Mouse (Mus musculus) heart, embryonic 15.5 days (tissue): ENCODE results near the gene Speer4c. TPM values are rescaled to one million over a fixed set of nuclear protein-coding genes. Genes with fewer than 3 reads are reported as not detected.
A peak's percentile ranks its signal among the peaks of the same experiment; 100 is the strongest.
"Not testable (repeated sequence)": the region's sequence is repeated elsewhere in the genome, so short reads cannot be mapped to it uniquely, and the experiment has no call there.

Experiments
- ATAC-seq: fragments of 200-750 bp; cut with Nextera tagmentation; replicated peaks from 2 replicates; pipeline ENCODE4 v1.8.0; 2017; ENCODE audit warnings: low read depth, moderate TSS enrichment; ENCODE audit not compliant: insufficient number of reproducible peaks, insufficient read depth, low FRiP score
- H3K27ac ChIP-seq: fragments of 300-500 bp; sonication (generic); 2 replicates; pipeline ENCODE4 v1.5.1; 2015; ENCODE audit warnings: mild to moderate bottlenecking, inconsistent platforms
- H3K27me3 ChIP-seq: fragments of 300-500 bp; sonication (generic); 2 replicates; pipeline ENCODE4 v1.6.1; 2015; ENCODE audit warnings: inconsistent platforms
- H3K36me3 ChIP-seq: fragments of 300-500 bp; sonication (generic); 2 replicates; pipeline ENCODE4 v1.6.1; 2015; ENCODE audit warnings: mild to moderate bottlenecking, inconsistent platforms
- H3K4me1 ChIP-seq: fragments of 300-500 bp; sonication (generic); replicated peaks from 2 replicates; pipeline ENCODE4 v1.6.1; 2015; ENCODE audit warnings: inconsistent platforms
- H3K4me2 ChIP-seq: fragments of 300-500 bp; sonication (generic); 2 replicates; pipeline ENCODE4 v1.6.1; 2015; ENCODE audit warnings: inconsistent platforms, mild to moderate bottlenecking, moderate library complexity
- H3K4me3 ChIP-seq: fragments of 300-500 bp; sonication (generic); 2 replicates; pipeline ENCODE4 v1.5.1; 2015; ENCODE audit warnings: mild to moderate bottlenecking, inconsistent platforms
- H3K9ac ChIP-seq: fragments of 300-500 bp; sonication (generic); 2 replicates; pipeline ENCODE4 v1.6.1; 2015; ENCODE audit warnings: mild to moderate bottlenecking, inconsistent platforms
- H3K9me3 ChIP-seq: fragments of 300-500 bp; sonication (generic); replicated peaks from 2 replicates; pipeline ENCODE4 v1.6.1; 2016; ENCODE audit warnings: inconsistent platforms
- WGBS: fragments of 180-500 bp; shearing (Covaris S2); methylation state at CpG from one replicate; pipeline ENCODE4 v1.1.7; 2015; ENCODE audit warnings: mixed read lengths; 5-methylcytosine and 5-hydroxymethylcytosine counted together
- polyA plus RNA-seq: library from polyadenylated mRNA; unstranded; fragments of >200 nt; fragmentation: Nextera tagmentation; extraction: Ambion mirVana; gene quantifications from 2 replicates; pipeline ENCODE4 v1.2.1, GENCODE M21; 2015

Gene Speer4c
- polyA plus RNA-seq: not detected in 2 replicates

DNA sequence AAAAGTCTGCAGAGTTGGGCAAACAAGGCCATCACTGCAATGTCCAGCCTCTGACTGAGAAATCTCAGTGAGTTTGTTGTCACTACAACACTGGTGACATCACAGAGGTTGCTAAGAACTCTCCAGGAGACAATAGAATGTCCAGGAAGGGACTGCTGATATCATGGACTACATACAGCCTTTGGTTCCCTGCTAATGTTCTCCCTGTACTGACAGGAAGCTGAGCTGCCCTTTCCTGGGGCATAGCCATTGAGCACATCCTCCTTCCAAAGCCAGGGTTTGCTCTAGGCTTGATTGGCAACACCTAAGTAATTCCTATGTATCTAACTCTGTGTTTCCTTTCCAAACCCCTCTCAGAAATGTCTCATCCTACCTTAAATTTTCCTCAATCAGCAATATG is at the start of gene Speer4c:
TSS of gene Speer4c (minus strand) at position 101 of the 400 bp plus-strand sequence.
- not testable (repeated sequence) for H3K9me3 ChIP-seq, H3K4me3 ChIP-seq, ATAC-seq, H3K4me1 ChIP-seq, H3K4me2 ChIP-seq, H3K36me3 ChIP-seq, H3K27me3 ChIP-seq, H3K27ac ChIP-seq, H3K9ac ChIP-seq

DNA sequence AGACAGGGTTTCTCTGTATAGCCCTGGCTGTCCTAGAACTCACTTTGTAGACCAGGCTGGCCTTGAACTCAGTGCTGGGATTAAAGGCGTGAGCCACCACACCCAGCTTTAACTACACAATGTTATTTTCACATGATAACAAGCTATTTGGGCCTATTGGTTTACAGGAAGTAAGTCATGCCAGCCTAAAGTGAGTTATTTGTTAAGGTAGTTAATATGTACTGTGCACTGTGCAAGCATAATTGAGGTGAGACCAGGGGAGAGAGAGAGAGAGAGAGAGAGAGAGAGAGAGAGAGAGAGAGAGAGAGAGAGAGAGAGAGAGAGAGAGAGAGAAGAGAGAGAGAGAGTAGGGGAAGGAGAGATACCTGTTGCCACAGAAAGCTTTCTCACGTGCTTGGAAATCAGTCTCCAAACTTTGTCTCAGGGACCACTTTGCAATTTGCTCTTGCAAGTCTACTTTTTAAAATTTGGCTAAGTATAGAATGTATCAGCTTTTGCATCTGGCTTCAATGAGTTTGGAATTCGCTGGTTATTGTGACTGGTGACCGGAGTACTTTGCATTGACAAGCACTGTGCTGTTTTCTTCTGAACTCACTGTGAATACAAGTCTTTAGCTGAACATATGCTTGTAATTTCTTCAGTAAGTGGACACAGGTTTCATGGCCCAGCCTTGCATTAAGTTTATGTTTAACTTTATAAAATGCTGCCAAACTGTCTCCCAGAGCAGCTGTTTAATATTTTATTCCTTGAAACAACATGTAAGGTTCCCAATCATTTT is 33.6 kb upstream of the Speer4c start:
- no peak overlapping the region for H3K9ac ChIP-seq

DNA sequence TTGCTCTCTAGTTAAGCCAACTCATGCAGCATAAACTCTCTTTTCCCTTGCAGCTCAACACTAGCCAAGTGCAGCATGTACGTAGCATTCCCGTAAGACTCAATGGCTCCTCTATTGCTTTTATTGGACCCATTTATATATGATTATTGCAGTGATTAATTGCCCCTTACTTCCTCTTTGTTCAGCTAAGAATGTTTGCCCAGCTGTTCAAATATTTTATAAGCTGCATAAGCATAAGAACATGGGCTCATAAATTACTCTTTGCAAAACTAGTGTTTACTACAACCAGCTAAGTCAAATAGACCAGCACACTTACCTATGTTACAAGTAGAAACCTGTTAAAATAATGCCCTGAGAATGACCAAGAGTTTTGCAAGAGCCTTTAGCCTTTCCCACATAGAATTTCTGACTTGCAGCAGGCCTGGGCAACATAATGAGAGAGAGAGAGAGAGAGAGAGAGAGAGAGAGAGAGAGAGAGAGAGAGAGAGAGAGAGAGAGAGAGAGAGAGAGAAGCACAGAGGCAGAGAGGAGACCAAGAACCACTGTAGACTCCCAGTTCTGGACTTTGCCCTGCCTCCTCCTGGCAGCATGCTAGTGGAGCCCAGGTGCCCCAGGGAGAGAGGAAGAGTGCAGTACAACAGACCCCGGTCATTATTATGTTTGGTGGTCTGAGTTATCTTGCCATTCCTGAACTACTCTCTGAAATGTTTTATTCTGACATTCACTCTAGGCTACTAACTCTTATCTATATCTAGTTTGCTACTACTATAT is 20.2 kb upstream of the Speer4c start:
- Histone ChIP-seq H3K4me2 (no peak overlapping the region), H3K9ac (no peak overlapping the region), H3K27me3 (no peaks in the 10 kb centered on the region), H3K4me3 (no peak overlapping the region), H3K4me1 (no peaks in the 10 kb centered on the region), H3K36me3 (no peaks in the 10 kb centered on the region), H3K27ac (no peak overlapping the region), H3K9me3 (no peaks in the 10 kb centered on the region)
- WGBS: 75% methylated on average over 3 of the region's 3 CpGs
- no peak for ATAC-seq

More for the DNA sequence above, 33.6 kb upstream of the Speer4c start:
- Histone ChIP-seq H3K9me3 (no peaks in the 10 kb centered on the region), H3K27me3 (no peaks in the 10 kb centered on the region), H3K36me3 (no peaks in the 10 kb centered on the region), H3K4me2 (no peak overlapping the region), H3K4me3 (no peak overlapping the region), H3K4me1 (no peaks in the 10 kb centered on the region), H3K27ac (no peak overlapping the region)
- 76% methylated on average over 4 of the region's 4 CpGs for WGBS
- ATAC-seq: no peak

DNA sequence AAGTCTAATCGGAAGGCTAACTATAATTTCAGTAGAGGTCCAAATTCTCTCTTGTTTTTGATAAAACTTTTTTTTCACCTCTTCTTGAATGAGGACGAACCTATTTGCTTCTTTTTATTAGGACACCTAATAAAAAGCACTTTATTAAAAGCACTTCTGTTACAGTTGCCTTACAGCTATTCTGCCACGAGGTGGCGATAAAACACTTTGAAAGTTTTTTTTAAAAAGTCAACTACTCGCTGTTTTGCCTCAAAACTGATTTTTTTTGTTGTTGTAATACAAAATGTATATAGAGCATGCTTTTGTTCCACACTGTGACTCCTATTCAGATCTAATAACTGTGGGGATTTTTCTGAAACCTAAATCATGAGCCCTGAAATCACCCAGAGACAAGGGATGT is 11.2 kb downstream of the Speer4c start:
- H3K4me2 ChIP-seq, H3K27me3 ChIP-seq, H3K36me3 ChIP-seq, ATAC-seq, H3K9ac ChIP-seq, H3K4me3 ChIP-seq, H3K27ac ChIP-seq, H3K9me3 ChIP-seq, H3K4me1 ChIP-seq: not testable (repeated sequence)
- 21% methylated on average over 5 of the region's 5 CpGs for WGBS

DNA sequence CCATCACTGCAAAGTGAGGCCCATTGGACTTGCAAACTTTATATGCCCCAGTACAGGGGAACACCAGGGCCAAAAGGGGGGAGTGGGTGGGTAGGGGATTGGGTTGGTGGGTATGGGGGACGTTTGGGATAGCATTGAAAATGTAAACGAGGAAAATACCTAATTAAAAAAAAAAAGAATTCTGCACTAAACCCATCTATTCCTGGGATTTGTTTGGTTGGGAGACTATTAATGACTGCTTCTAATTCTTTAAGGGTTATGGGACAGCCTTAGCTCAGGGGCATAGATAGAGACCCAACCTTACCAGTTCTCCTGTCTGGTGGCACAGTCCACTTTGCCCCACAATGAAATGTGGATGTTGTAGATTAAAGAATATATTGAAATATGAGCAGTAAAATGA is 16.4 kb downstream of the Speer4c start:
- H3K4me2 ChIP-seq, H3K4me3 ChIP-seq, H3K9ac ChIP-seq, H3K4me1 ChIP-seq, H3K27me3 ChIP-seq, H3K9me3 ChIP-seq, H3K27ac ChIP-seq, H3K36me3 ChIP-seq: not testable (repeated sequence)
- ATAC-seq: peak; percentile 66
- 23% methylated on average over 2 of the region's 2 CpGs for WGBS

DNA sequence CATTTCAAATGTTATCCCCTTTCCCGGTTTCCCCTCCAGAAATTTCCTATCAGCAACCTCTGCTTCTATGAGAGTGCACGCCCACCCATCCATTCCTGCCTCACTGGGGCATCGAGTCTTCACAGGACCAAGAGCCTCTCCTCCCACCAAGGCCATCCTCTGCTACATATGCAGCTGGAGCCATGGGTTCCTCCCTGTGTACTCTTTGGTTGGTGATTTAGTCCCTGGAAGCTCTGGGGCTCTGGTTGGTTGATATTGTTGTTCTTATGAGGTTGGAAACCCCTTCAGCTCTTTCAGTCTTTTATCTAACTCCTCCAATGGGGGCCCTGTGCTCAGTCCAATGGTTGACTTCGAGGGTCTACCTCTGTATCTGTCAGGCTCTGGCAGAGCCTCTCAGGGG is 22.2 kb downstream of the Speer4c start:
- H3K27ac ChIP-seq, H3K9me3 ChIP-seq, H3K9ac ChIP-seq, H3K4me1 ChIP-seq, H3K27me3 ChIP-seq, H3K4me3 ChIP-seq, H3K4me2 ChIP-seq, ATAC-seq, H3K36me3 ChIP-seq: not testable (repeated sequence)
- WGBS: 74% methylated on average over 4 of the region's 4 CpGs

DNA sequence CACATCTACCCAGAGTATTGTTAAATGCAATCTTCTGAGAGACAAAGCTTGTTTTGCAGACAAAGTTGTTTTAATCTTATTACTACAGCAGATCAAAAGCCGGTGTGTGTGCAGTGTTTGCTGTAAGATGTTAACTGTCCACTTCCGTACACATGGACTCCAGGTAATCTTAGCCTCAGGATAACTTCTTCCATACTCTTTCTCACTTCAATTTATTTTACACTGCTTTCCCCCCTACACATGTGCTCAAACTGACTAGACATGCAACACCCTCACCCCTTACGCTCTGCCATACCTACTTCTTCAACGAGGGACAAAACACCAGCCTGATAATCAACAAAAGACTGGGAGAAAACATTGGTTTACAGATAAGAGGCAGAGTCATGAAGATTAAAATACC is 23.2 kb downstream of the Speer4c start:
- H3K9ac ChIP-seq, H3K27ac ChIP-seq, H3K27me3 ChIP-seq, H3K9me3 ChIP-seq, ATAC-seq, H3K36me3 ChIP-seq, H3K4me2 ChIP-seq, H3K4me1 ChIP-seq, H3K4me3 ChIP-seq: not testable (repeated sequence)
- 60% methylated on average over 4 of the region's 4 CpGs for WGBS

DNA sequence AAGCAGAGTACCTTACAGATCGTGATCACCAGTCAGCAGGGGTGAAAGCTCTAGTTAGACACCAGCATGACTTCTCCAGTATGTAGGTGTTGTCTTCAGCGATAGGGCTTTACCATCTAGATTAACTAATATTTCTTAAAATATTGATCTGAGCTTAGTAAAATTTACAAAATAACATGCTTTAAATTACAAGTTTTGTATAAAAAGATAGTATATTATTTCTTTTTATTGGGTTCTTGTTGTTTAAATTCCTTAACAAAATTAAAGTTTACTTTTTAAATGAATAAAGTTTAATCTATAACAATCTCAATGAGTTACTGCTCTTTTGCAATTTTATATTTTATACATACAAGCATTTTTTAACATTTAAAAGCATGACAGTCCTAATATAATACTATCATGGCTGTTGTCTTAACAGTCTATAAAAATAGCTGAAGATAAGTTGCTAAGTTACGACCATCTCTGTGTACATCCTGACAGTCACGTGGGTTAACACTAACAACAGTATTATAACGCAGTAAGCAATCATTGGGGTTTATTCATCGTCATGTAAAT is 24.3 kb downstream of the Speer4c start:
- H3K9ac ChIP-seq, H3K4me2 ChIP-seq, H3K4me3 ChIP-seq, H3K27ac ChIP-seq, H3K9me3 ChIP-seq, H3K4me1 ChIP-seq, H3K27me3 ChIP-seq, H3K36me3 ChIP-seq: not testable (repeated sequence)
- WGBS: 62% methylated on average over 6 of the region's 6 CpGs
- ATAC-seq: peak; percentile 76

DNA sequence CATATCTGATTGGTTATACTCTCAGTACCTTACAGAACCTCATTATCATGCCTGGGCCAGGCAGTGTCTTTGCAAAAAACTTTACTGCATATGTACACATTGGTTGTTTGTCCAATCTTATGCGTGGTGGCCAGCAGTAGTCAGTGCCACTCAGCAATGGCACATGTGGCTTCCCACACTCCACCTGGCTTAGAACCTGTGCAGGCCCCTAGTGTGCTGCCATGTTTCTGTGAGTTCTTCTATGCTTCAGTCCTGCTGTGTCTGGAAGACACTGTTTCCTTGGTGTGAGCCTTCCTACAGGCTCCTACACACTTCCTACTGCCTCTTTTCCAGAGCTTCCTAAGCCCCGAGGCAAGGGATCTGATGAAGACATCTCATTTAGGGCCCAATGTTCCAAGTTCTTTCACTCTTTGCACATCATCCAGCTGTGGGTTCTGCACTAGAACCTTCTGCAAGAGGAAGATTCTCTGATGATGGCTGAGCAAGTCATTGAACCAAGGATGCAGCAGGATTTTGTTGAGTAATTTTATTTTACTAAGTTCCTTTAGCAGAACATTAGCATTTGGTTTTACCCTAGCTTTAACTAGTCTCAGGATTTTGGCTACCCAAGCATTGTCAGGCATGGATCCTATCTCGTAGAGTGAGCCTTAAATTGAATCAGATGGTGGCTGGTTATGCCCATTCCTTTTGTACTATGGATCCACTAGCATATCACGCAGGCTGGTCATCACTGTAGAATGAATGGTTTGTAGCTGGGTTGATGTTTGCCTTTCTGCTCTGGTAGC is 25.0 kb downstream of the Speer4c start:
- H3K4me2 ChIP-seq, H3K27me3 ChIP-seq, H3K4me3 ChIP-seq, H3K9ac ChIP-seq, H3K27ac ChIP-seq, H3K4me1 ChIP-seq, H3K36me3 ChIP-seq: not testable (repeated sequence)
- ATAC-seq: peak; percentile 85
- peaks cover 11% of the 10 kb centered on the region; the same call in 1 of the 2 replicates for H3K9me3 ChIP-seq
- WGBS: 58% methylated on average over 4 of the region's 4 CpGs

DNA sequence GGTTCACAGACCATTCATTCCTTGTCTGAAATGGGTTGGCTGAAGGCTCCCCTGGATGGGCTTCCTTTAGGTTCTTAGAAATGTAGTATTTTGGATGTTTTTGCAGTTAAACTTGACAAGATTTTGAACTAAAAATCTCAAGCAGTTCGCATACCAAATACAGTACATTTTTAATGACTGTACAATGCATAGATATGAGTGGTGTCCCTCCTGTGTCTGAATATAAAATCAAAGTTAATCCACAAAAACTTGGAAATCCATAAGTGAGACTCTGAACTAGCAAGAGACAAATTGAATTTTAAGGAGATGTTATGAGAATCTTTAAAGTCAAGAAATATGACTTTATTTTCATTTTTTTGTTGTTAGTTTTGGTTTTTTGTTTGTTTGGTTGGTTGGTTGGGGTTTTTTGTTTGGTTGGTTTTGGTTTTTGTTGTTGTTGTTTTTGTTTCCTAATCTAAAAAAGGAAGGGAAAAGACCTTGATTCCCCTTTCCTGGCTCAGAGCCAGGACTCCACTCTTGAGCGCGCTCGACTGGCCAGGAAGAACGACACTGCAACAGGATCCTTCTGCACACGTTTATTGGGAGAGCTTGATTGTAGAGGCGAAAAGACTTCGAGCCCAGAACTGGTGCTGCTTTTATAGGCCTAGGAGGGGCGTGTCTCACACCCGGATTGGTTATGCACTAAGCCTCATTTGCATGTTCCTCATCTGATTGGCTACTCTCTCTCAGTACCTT is 32.6 kb downstream of the Speer4c start:
- H3K36me3 ChIP-seq, H3K4me1 ChIP-seq, H3K9ac ChIP-seq, H3K4me2 ChIP-seq, H3K4me3 ChIP-seq, H3K27ac ChIP-seq, H3K27me3 ChIP-seq: not testable (repeated sequence)
- H3K9me3 ChIP-seq: peaks cover 13% of the 10 kb centered on the region; the same call in 1 of the 2 replicates
- peak; percentile 55 for ATAC-seq
- 71% methylated on average over 8 of the region's 10 CpGs for WGBS
